Mouse (Mus musculus) Muller cell, postnatal 12 days (primary cell): ENCODE results near the gene Dctn5.

Experiments
- DNase-seq: peaks from one replicate; pipeline ENCODE4 v3.0.0-alpha.2; 2015; ENCODE audit errors: inconsistent ontology term

Gene Dctn5

DNA sequence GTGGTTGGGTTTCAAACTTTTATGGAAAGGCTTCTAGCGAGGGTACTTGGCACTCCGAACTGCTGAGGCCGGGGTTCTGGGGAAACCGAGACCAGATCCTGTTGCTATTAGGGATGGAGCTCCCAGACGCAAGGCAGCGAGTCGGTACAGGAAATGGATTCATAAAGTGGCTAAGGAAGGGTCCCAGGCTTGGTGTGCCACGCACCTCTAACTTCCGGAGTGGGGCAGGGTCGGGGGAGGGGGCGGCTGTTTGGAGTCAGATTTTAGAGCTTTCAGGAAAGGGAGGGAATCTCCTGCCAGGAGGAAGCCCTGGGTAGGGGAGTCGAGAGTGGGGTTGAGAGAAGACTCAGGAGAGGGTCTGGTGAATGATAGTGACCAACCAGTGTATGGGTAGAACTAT, 27.2 kb downstream of the Dctn5 start:
- DNase-seq, result no peak

- no peak for DNase-seq
Observed at GRCm38 (mm10) chr7:122163766-122164165, 30.9 kb downstream of the Dctn5 start.

DNA sequence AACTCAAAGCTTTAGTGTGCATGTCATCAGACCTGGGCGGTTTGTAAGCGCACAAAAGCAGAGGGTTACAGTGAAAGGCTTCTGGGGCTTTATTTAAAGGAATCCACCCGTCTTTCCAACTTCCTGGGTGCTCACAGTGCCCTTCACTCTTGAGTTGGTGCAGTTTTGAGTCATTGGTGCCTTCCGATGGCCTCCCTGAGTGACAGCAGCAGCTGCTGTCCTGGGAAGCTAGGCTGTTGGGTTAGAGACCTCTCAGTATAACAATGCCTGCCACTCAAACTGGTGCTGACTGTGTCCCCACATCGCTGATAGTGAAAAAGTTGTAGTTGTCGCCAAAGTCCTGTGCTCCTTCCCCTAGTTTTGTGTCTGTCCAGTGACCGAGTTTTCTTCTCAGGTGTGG, 34.4 kb downstream of the Dctn5 start:
- no peak for DNase-seq

- no peak for DNase-seq
Observed at GRCm38 (mm10) chr7:122170705-122171104, 37.9 kb downstream of the Dctn5 start.

DNA sequence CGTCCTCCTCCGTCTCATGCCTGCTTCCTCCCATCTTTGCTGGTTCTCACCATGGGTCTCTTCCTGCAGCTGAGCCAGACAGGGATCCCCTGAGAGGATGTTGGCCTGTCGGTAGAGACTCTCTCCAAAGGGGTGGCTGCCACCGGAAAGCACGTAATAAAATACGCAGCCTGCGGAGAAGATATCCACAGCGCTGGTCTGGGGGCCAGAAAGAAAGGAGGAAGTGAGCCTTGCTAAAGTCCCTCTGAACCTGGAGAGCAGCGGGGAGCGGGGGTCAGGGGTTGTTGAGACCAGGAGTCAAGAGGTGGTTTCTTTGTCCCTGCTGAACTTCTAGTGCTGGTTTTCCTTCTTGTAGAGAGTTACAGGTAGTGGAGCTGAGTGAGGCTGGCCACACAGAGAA, 38.8 kb downstream of the Dctn5 start:
- DNase-seq, result no peak

DNA sequence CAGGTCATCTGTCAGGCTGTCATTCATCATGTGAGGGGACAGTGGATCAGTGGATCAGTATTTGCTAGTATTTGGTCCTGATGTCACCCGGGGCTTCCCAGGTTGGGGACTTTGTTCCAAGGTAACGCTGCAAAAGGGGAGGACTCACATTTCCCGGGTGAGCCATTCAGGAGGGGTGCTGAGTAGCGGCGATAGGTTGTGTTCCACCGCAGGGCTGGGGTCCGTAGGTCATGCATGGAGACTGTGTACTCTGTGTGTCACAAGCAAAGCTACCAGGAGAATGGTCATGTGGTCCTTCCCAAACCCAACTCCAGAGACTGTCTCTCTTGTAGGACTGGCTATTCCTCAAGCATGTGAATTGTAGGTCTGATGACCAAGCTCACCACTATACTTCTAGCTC, 47.9 kb downstream of the Dctn5 start:
- no peak for DNase-seq

- no peak for DNase-seq
Observed at GRCm38 (mm10) chr7:122184569-122184968, 51.7 kb downstream of the Dctn5 start.

DNA sequence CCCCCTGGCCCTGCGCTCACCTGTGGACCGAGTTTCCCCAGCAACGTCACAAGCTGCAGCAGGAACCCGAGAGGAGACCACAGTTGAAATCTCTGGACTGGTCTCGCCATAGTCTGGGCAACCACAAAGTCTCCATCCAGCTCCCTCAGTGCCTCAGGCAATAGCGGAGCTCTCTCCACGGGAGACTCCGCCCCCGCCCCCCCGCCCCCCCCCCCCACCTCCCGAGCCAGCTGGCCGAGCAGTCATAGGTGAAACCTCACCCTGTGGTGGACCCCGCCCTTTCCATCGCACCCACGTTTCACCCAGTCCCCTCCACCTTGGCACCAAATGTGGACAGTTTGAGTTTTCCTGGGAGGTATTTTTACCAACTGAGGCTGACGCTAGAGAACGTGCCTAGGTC, 53.2 kb downstream of the Dctn5 start, which contains the start of gene Ern2:
Gene Ern2, minus strand, starts transcription at position 165 of the 400 bp plus-strand sequence.
- no peak for DNase-seq

DNA sequence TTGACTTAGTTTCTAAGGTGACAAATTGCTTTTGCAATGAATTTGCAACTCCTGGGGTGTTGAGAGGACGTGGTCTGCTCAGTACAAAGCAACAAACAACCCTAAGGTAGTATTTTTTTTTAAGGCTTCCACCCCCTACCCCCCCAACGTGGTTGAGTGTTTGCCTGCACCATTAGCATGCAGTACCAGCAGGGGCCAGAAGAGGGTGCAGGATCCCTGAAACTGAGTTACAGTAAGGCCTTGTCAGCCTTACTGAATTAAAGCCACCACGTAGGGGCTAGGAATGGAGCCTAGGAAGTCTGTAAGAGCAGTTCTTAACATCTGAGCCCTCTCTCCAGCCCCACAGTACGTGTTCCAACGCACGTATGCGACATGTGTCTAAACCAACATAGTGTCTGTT, 56.6 kb downstream of the Dctn5 start:
- DNase-seq, result peak; percentile 8

DNA sequence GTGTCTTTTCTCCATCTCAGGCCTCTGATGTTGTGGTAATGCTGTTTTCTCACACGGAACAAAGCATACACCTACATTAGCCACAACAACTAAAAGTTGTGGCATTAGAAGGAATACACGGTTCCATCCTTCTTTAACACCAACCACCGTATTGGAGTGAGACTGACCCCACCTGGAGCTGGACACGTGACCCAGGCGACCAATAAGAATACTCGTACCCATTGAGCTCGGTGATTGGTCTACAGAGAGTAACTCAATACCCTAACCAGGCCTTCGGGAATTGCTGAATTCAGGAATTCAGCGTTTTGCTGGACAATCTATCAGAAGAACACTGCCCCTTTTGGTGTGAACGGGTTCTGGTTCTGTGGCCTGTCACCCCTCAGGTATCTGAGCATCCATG, 58.3 kb downstream of the Dctn5 start:
- no peak for DNase-seq

- DNase-seq, result no peak
Observed at GRCm38 (mm10) chr7:122193919-122194318, 61.1 kb downstream of the Dctn5 start.

- DNase-seq, result no peak
Observed at GRCm38 (mm10) chr7:122196771-122197170, 63.9 kb downstream of the Dctn5 start.

DNA sequence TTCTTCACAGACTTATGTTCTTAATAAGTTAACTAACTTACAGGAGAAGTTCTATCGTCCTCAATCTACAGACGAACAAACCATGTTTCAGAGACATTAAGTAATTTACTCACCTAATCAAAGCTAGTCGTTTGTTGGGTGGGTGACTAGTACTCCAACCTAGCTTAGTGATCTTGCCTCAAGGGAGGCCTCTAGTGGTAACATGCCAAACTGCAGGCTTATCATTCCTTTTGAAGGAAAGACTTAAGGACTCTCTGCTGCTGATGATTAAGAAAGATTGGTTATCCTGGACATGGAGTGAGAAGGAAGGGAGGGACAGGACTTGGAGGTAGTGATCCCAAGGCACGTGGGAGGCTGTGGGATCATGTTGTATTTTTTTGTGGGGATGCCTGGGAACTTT, 64.5 kb downstream of the Dctn5 start:
- DNase-seq, result peak; percentile 27
